Mouse (Mus musculus) heart, postnatal 25 days (tissue): ENCODE measurements at regions not wholly inside any gene's neighbourhood (a gene's known extent, or its start where the extent isn't known, plus 50 kb on each side); places are given as distances from the start of the nearest gene placed in this dataset.
"Not testable (repeated sequence)": the region's sequence is repeated elsewhere in the genome, so short reads cannot be mapped to it uniquely, and the experiment has no call there.

Experiments used
- DNase-seq: peaks from one replicate; pipeline ENCODE4 v3.0.0; 2022; ENCODE audit warnings: low spot score
- intact Hi-C: fragments of 180-260 bp; cut with DNase I; formaldehyde crosslinking; loops from one replicate; pipeline ENCODE4 v1.15.1; 2025

- intact Hi-C loops: no loop called here
- DNase-seq: no peak
Observed at GRCm38 (mm10) chr14:54151272-54151671, 102.6 kb downstream of the Dad1 start.

- no peak for DNase-seq
- intact Hi-C loops: no loop called here
Observed at GRCm38 (mm10) chr14:54150221-54150620, 103.7 kb downstream of the Dad1 start.

- no peak for DNase-seq
- intact Hi-C loops: no loop called here
Observed at GRCm38 (mm10) chr14:54148626-54149025, 105.3 kb downstream of the Dad1 start.

GRCm38 (mm10) chr14:54148121-54148520 lies 105.8 kb downstream of the Dad1 start:
- no peak for DNase-seq
- intact Hi-C loops: no loop called here

- intact Hi-C loops: no loop called here
Observed at GRCm38 (mm10) chr14:54147546-54147945, 106.4 kb downstream of the Dad1 start.

GRCm38 (mm10) chr14:54145743-54146741 lies 107.9 kb downstream of the Dad1 start:
- intact Hi-C loops: no loop called here
- DNase-seq: no peak

More at GRCm38 (mm10) chr14:54147546-54147945, 106.4 kb downstream of the Dad1 start:
- DNase-seq: no peak

GRCm38 (mm10) chr14:54143828-54144227 lies 110.1 kb downstream of the Dad1 start:
- intact Hi-C loops: no loop called here
- DNase-seq: no peak

GRCm38 (mm10) chr14:54138288-54138687 lies 115.6 kb downstream of the Dad1 start:
- intact Hi-C loops: no loop called here
- no peak for DNase-seq

GRCm38 (mm10) chr14:54136538-54136937 lies 117.4 kb downstream of the Dad1 start:
- intact Hi-C loops: no loop called here
- no peak for DNase-seq

- no peak for DNase-seq
- intact Hi-C loops: no loop called here
Observed at GRCm38 (mm10) chr14:54128334-54128733, 125.6 kb downstream of the Dad1 start.

GRCm38 (mm10) chr14:54125510-54125909 lies 128.4 kb downstream of the Dad1 start:
- intact Hi-C loops: no loop called here
- no peak for DNase-seq

- no peak for DNase-seq
- intact Hi-C loops: no loop called here
Observed at GRCm38 (mm10) chr14:54121973-54122372, 131.9 kb downstream of the Dad1 start.

GRCm38 (mm10) chr14:54121340-54121739 lies 132.6 kb downstream of the Dad1 start:
- DNase-seq: no peak
- intact Hi-C loops: no loop called here

- no peak for DNase-seq
- intact Hi-C loops: no loop called here
Observed at GRCm38 (mm10) chr14:54120194-54120593, 133.7 kb downstream of the Dad1 start.

GRCm38 (mm10) chr14:54117607-54118006 lies 136.3 kb downstream of the Dad1 start:
- DNase-seq, intact Hi-C loops: not testable (repeated sequence)

- DNase-seq: no peak
- intact Hi-C loops: no loop called here
Observed at GRCm38 (mm10) chr14:54113216-54113615, 140.7 kb downstream of the Dad1 start.

GRCm38 (mm10) chr14:54110971-54111370 lies 142.9 kb downstream of the Dad1 start:
- no peak for DNase-seq
- intact Hi-C loops: no loop called here

- DNase-seq: no peak
- intact Hi-C loops: no loop called here
Observed at GRCm38 (mm10) chr14:54109129-54109528, 144.8 kb downstream of the Dad1 start.

GRCm38 (mm10) chr14:54108311-54109074 lies 145.4 kb downstream of the Dad1 start:
- intact Hi-C loops: no loop called here
- DNase-seq: no peak

GRCm38 (mm10) chr14:54107204-54107796 lies 146.6 kb downstream of the Dad1 start:
- DNase-seq: no peak
- intact Hi-C loops: no loop called here
